Mouse (Mus musculus): ENCODE measurements around the gene Inca1. TPM values are rescaled to one million over a fixed set of nuclear protein-coding genes. Genes with fewer than 3 reads are reported as not detected.

The Inca1 gene
- polyA plus RNA-seq, 1 experiment = 19.6 TPM

DNA sequence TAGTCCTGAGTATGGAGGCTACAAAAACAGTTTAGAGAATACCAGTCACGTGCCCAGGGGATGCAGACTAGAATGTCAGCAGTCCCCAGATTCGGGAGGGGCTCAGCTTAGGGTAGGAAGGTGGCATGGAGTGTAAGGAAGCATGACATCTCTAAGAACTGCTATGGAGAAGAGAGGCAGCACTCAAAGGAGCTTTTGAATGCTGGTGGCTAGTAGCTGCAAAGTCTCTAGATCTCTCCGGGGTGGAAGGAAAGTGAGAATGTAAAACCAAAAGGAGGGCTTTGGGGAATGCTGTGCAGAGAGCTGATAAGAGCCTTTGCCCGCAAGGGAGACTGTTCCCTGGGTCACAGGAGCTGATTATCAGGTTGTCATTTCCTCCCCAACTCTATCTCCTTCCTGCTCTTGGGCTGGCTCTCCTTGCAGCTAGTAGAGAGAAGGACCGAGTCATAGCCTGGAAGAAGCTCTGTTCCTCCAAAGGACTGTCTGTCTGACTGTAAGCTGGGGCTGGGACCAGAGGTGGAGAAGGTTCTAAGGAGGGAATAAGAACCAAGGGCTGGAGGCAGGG lies 61.2 kb downstream of the Inca1 start, which contains the start of gene Gp1ba:
Gene Gp1ba (plus strand): TSS at position 409 of the 565 bp plus-strand sequence.
- TF ChIP-seq POLR2A (IDR thresholded peaks at IDR 0.05; ENCODE audit: control insufficient read depth, low read depth, low read length) = no peak
- TF ChIP-seq CTCF (IDR thresholded peaks at IDR 0.05; ENCODE audit: control insufficient read depth, insufficient read depth, insufficient replicate concordance, low read depth, low read length) = no peak
- Histone ChIP-seq H3K4me3 (ENCODE audit: control insufficient read depth, low read depth, low read length) (no peak within 1 kb of the TSS), H3K27me3 (ENCODE audit: control insufficient read depth, insufficient read depth, low read length) (no peaks in the 10 kb centered on the region), H3K36me3 (ENCODE audit: control insufficient read depth, insufficient read depth, low read length) (no peaks in the 10 kb centered on the region), H3K27ac (ENCODE audit: control insufficient read depth, insufficient read depth, low read depth, low read length) (no peak within 1 kb of the TSS), H3K4me1 (ENCODE audit: control insufficient read depth, insufficient read depth, low read length) (no peaks in the 10 kb centered on the region)

Other genes starting within 250 kb of the Inca1 start
- gene Med11, start 248.2 kb downstream of the Inca1 start, polyA plus RNA-seq (2012; rRNA removed) = 8.3 and 10.2 TPM in 2 replicates
- gene Zmynd15, start 240.7 kb downstream of the Inca1 start, polyA plus RNA-seq (2012; rRNA removed) = 186 and 201 TPM in 2 replicates
- gene Cxcl16, start 240.2 kb downstream of the Inca1 start, polyA plus RNA-seq (2012; rRNA removed) = 3.2 and 3.9 TPM in 2 replicates
- gene Tm4sf5, start 194.9 kb downstream of the Inca1 start, polyA plus RNA-seq (2012; rRNA removed) = 1.2 TPM in 2 replicates
- 0.30 and 0.36 TPM in 2 replicates for gene Vmo1, start 185.5 kb downstream of the Inca1 start, polyA plus RNA-seq (2012; rRNA removed)
- gene Gltpd2, start 181.0 kb downstream of the Inca1 start, polyA plus RNA-seq (2012; rRNA removed) = not detected in 2 replicates
- 385 and 389 TPM in 2 replicates for gene Psmb6, start 174.8 kb downstream of the Inca1 start, polyA plus RNA-seq (2012; rRNA removed)
- not detected in 2 replicates for gene Gm40193, start 167.2 kb downstream of the Inca1 start, polyA plus RNA-seq (2012; rRNA removed)
- gene Pld2, start 160.1 kb downstream of the Inca1 start, polyA plus RNA-seq (2012; rRNA removed) = 1.2 and 2.0 TPM in 2 replicates
- 18.4 and 23.0 TPM in 2 replicates for gene Mink1, start 137.3 kb downstream of the Inca1 start, polyA plus RNA-seq (2012; rRNA removed)
- gene 4930544D05Rik, start 84.3 kb downstream of the Inca1 start, polyA plus RNA-seq (2012; rRNA removed) = 770 and 775 TPM in 2 replicates
- 241 and 243 TPM in 2 replicates for gene Chrne, start 80.9 kb downstream of the Inca1 start, polyA plus RNA-seq (2012; rRNA removed)
- gene Gp1ba, start 61.0 kb downstream of the Inca1 start, polyA plus RNA-seq (2012; rRNA removed) = 0.13 and 0.19 TPM in 2 replicates
- gene Rnf167, start 52.9 kb downstream of the Inca1 start, polyA plus RNA-seq (2012; rRNA removed) = 77.6 and 77.8 TPM in 2 replicates
- gene Slc25a11, start 52.7 kb downstream of the Inca1 start, polyA plus RNA-seq (2012; rRNA removed) = 27.2 and 29.4 TPM in 2 replicates
- 113 and 158 TPM in 2 replicates for gene Pfn1, start 45.5 kb downstream of the Inca1 start, polyA plus RNA-seq (2012; rRNA removed)
- 85.9 and 101 TPM in 2 replicates for gene Eno3, start 43.0 kb downstream of the Inca1 start, polyA plus RNA-seq (2012; rRNA removed)
- gene Spag7, start 30.7 kb downstream of the Inca1 start, polyA plus RNA-seq (2012; rRNA removed) = 44.5 and 47.9 TPM in 2 replicates
- gene Camta2, start 12.1 kb downstream of the Inca1 start, polyA plus RNA-seq (2012; rRNA removed) = 10.3 and 10.6 TPM in 2 replicates
- gene Kif1c, start 393 bp upstream of the Inca1 start, polyA plus RNA-seq (2012; rRNA removed) = 5.7 and 6.6 TPM in 2 replicates
- 1.2 TPM in 2 replicates for gene Zfp3, start 64.1 kb upstream of the Inca1 start, polyA plus RNA-seq (2012; rRNA removed)
- 0.13 and 0.16 TPM in 2 replicates for gene Scimp, start 112.4 kb upstream of the Inca1 start, polyA plus RNA-seq (2012; rRNA removed)
- 2.8 and 3.4 TPM in 2 replicates for gene Rabep1, start 144.6 kb upstream of the Inca1 start, polyA plus RNA-seq (2012; rRNA removed)

All from testis, adult 2 months (tissue).